Mouse (Mus musculus): ENCODE results near the gene Pax5. TPM values are rescaled to one million over a fixed set of nuclear protein-coding genes. Genes with fewer than 3 reads are reported as not detected.

The Pax5 gene
- total and polyA plus RNA-seq, 3 experiments: not detected

GRCm38 (mm10) chr4:44600875-44601274 lies 109.4 kb downstream of the Pax5 start:
- Histone ChIP-seq H3K27ac (ENCODE audit: control insufficient read depth, low read depth, low read length) (no peak overlapping the region), H3K36me3 (ENCODE audit: control insufficient read depth in 1 of 2, insufficient read depth in 2 of 2, low read length in 2 of 2) (no peaks in the 10 kb centered on the region)
- no peak for DNase-seq (ENCODE audit: low read depth, low spot score)

GRCm38 (mm10) chr4:44597965-44598364 lies 112.3 kb downstream of the Pax5 start:
- Histone ChIP-seq H3K9me3 (replicated peaks; ENCODE audit: insufficient read depth, low read length) (no peaks in the 10 kb centered on the region), H3K9ac (ENCODE audit: control insufficient read depth, low read depth, low read length, poor library complexity, severe bottlenecking) (no peak overlapping the region), H3K4me3 (ENCODE audit: control insufficient read depth in 1 of 2, insufficient read depth in 1 of 2, low read depth in 2 of 2, low read length in 2 of 2) (no peak overlapping the region), H3K4me1 (ENCODE audit: control insufficient read depth in 1 of 2, insufficient read depth in 2 of 2, low read length in 2 of 2) (no peaks in the 10 kb centered on the region), H3K36me3 (ENCODE audit: control insufficient read depth in 1 of 2, insufficient read depth in 2 of 2, low read length in 2 of 2) (no peaks in the 10 kb centered on the region), H3K27me3 (ENCODE audit: control insufficient read depth in 1 of 2, insufficient read depth in 2 of 2, low read length in 2 of 2) (peaks cover 0 to 2% of the 10 kb centered on the region in 2 experiments; a peak in 1 of 4 replicates), H3K27ac (ENCODE audit: control insufficient read depth, low read depth, low read length) (no peak overlapping the region), H3K79me2 (ENCODE audit: control insufficient read depth, insufficient read depth, low read length, poor library complexity) (no peaks in the 10 kb centered on the region)
- TF ChIP-seq RAD21 (IDR thresholded peaks at IDR 0.05; ENCODE audit: low read depth, low read length): no peak
- TF ChIP-seq BHLHE40 (IDR thresholded peaks at IDR 0.05; ENCODE audit: borderline replicate concordance, low read depth, low read length): no peak
- no peak for TF ChIP-seq SMC3 (IDR thresholded peaks at IDR 0.05; ENCODE audit: low read depth, low read length)
- no peak for TF ChIP-seq SIN3A (IDR thresholded peaks at IDR 0.05; ENCODE audit: low read length)
- TF ChIP-seq NELFE (IDR thresholded peaks at IDR 0.05; ENCODE audit: low read depth, low read length): no peak
- TF ChIP-seq MAFK (IDR thresholded peaks at IDR 0.05; ENCODE audit: borderline replicate concordance, low read depth, low read length): no peak
- TF ChIP-seq MXI1 (IDR thresholded peaks at IDR 0.05; ENCODE audit: low read depth, low read length): no peak
- no peak for TF ChIP-seq MEF2A (IDR thresholded peaks at IDR 0.05; ENCODE audit: extremely low read depth, insufficient replicate concordance, low read depth, low read length, poor library complexity, severe bottlenecking)
- TF ChIP-seq NRF1 (IDR thresholded peaks at IDR 0.05; ENCODE audit: insufficient read depth, low read depth, low read length, poor library complexity, severe bottlenecking): no peak
- TF ChIP-seq E2F4 (IDR thresholded peaks at IDR 0.05; ENCODE audit: borderline replicate concordance, low read depth, low read length): no peak
- no peak for TF ChIP-seq TAL1 (IDR thresholded peaks at IDR 0.05; ENCODE audit: low read length)
- no peak for TF ChIP-seq KAT2A (conservative IDR thresholded peaks at IDR 0.05; ENCODE audit: low read depth, low read length)
- TF ChIP-seq MYC (IDR thresholded peaks at IDR 0.05; ENCODE audit: low read depth, low read length): no peak
- no peak for TF ChIP-seq EP300 (IDR thresholded peaks at IDR 0.05; ENCODE audit: low read depth in 1 of 2, low read length in 2 of 2)
- TF ChIP-seq CHD2 (IDR thresholded peaks at IDR 0.05; ENCODE audit: low read length): no peak
- no peak for TF ChIP-seq ETS1 (IDR thresholded peaks at IDR 0.05; ENCODE audit: low read depth, low read length)
- no peak for DNase-seq (ENCODE audit: low read depth, low spot score)

More at GRCm38 (mm10) chr4:44600875-44601274, 109.4 kb downstream of the Pax5 start:
- H3K4me3 ChIP-seq (ENCODE audit: control insufficient read depth in 1 of 2, insufficient read depth in 1 of 2, low read depth in 2 of 2, low read length in 2 of 2): no peak overlapping the region
- H3K9ac ChIP-seq (ENCODE audit: control insufficient read depth, low read depth, low read length, poor library complexity, severe bottlenecking): no peak overlapping the region
- no peaks in the 10 kb centered on the region for H3K79me2 ChIP-seq (ENCODE audit: control insufficient read depth, insufficient read depth, low read length, poor library complexity)
- no peaks in the 10 kb centered on the region for H3K9me3 ChIP-seq (replicated peaks; ENCODE audit: insufficient read depth, low read length)
- H3K4me1 ChIP-seq (ENCODE audit: control insufficient read depth in 1 of 2, insufficient read depth in 2 of 2, low read length in 2 of 2): no peaks in the 10 kb centered on the region
- peaks cover 0 to 2% of the 10 kb centered on the region in 2 experiments; a peak in 1 of 4 replicates for H3K27me3 ChIP-seq (ENCODE audit: control insufficient read depth in 1 of 2, insufficient read depth in 2 of 2, low read length in 2 of 2)
- TF ChIP-seq BHLHE40 (IDR thresholded peaks at IDR 0.05; ENCODE audit: borderline replicate concordance, low read depth, low read length): no peak
- no peak for TF ChIP-seq ETS1 (IDR thresholded peaks at IDR 0.05; ENCODE audit: low read depth, low read length)
- TF ChIP-seq E2F4 (IDR thresholded peaks at IDR 0.05; ENCODE audit: borderline replicate concordance, low read depth, low read length): no peak

Data from MEL (cell line).